Mouse (Mus musculus) testis, adult 2 months (tissue): Measurements from ENCODE around the gene Vps51.

Experiments
- CTCF ChIP-seq: fragments of 200-500 bp; IDR thresholded peaks from 2 replicates; pipeline ENCODE4 v1.5.1; 2012; ENCODE audit warnings: low read depth, mild to moderate bottlenecking, inconsistent platforms, low read length, moderate library complexity; ENCODE audit not compliant: control insufficient read depth, insufficient read depth, insufficient replicate concordance
- POLR2A ChIP-seq: fragments of 200-500 bp; IDR thresholded peaks from 2 replicates; pipeline ENCODE4 v1.6.1; 2012; ENCODE audit warnings: low read depth, mild to moderate bottlenecking, inconsistent platforms, low read length, moderate library complexity; ENCODE audit not compliant: control insufficient read depth

DNA sequence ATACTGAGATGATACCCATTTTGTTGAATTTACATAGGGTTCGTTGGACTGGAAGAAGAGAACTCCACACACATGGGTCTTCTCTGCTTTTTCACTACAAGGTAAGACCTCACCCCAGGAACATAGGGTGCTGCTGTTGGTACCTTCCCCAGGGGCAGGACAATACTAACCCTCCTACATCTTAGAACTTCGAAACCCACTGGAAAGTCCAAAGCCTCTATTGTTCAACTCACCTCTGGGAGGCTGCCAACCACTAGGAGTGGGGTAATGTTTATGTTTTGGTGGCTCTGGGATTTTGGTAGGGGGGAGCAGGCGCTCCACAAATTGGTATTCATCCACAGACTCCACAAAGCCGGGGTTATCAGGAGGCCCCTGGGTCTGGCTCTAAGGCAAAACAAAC is 20.3 kb downstream of the Vps51 start:
- no peak for TF ChIP-seq CTCF
- no peak for TF ChIP-seq POLR2A
